Mouse (Mus musculus): Measurements from ENCODE around the gene Gm49359. TPM values are rescaled to one million over a fixed set of nuclear protein-coding genes. Genes with fewer than 3 reads are reported as not detected.
"Not testable (repeated sequence)": the region's sequence is repeated elsewhere in the genome, so short reads cannot be mapped to it uniquely, and the experiment has no call there.

Gm49359 gene
- 1 to 10 TPM; 2.9 to 4.9 TPM for total RNA-seq (2021)
- long read RNA-seq, experiment 1, transcript Gm49359-201 (4 exons, 2,492 nt): major isoform, 5 of 6 reads
- long read RNA-seq, experiment 1, partial matches to known transcripts: 0 of 6 reads
- long read RNA-seq, experiment 1, other reads (novel, unspliced or antisense): 1 of 6 reads
- long read RNA-seq, experiment 2, partial matches to known transcripts: 0 of 4 reads
- long read RNA-seq, experiment 2, other reads (novel, unspliced or antisense): 2 of 4 reads

GRCm38 (mm10) chr13:62466424-62467334 is at the start of gene Gm49359:
TSS of gene Gm49359 (minus strand) at chr13:62466832.
- DNase-seq: peak; percentile 91
- H3K27ac ChIP-seq: peak within 1 kb of the TSS; percentile 92
- peak within 1 kb of the TSS; percentile 89 for H3K4me3 ChIP-seq
- intact Hi-C loops (cut with DNase I): loop anchor here (5.0 kb wide), 1 partner anchor 391 kb away; the partner anchor contains the start of gene Fbp2

GRCm38 (mm10) chr13:62510641-62511420 is 44.2 kb upstream of the Gm49359 start:
- DNase-seq; intact Hi-C loops (cut with DNase I); H3K4me3 ChIP-seq; H3K27ac ChIP-seq: not testable (repeated sequence)

GRCm38 (mm10) chr13:62472661-62473060 is 6.0 kb upstream of the Gm49359 start:
- H3K27ac ChIP-seq; intact Hi-C loops (cut with DNase I); H3K4me3 ChIP-seq; DNase-seq: not testable (repeated sequence)

GRCm38 (mm10) chr13:62469947-62470346 is 3.3 kb upstream of the Gm49359 start:
- not testable (repeated sequence) for H3K27ac ChIP-seq, DNase-seq, H3K4me3 ChIP-seq
- peak; percentile 55 for TF ChIP-seq CTCF (IDR thresholded peaks at IDR 0.05)
- intact Hi-C loops (cut with DNase I): loop anchor here (5.0 kb wide), 1 partner anchor 387 kb away; the partner anchor contains the start of gene Fbp2

Small RNAs within 50 kb of the gene (microRNA-seq; reads per million reads assigned to microRNA genes)
- not detected for gene Gm22256

Other genes starting within 250 kb of the Gm49359 start
- under 1 TPM in 1 of 2 experiments, not detected in 1; 0.36 TPM for gene Gm3604, start 83.7 kb downstream of the Gm49359 start, total RNA-seq (2021)
- 1 to 10 TPM in 1 of 2 experiments, not detected in 1; 1.7 TPM for gene Zfp935, start 91.7 kb upstream of the Gm49359 start, total RNA-seq (2021)
- gene Zfp934, start 104.4 kb upstream of the Gm49359 start, total RNA-seq (2021): 1 to 10 TPM; 2.3 to 3.0 TPM
- under 1 TPM; 0.61 to 0.82 TPM for gene 6720489N17Rik, start 157.3 kb upstream of the Gm49359 start, total RNA-seq (2021)

Measured in gastrocnemius, adult 2 months (tissue).